Mouse (Mus musculus): ENCODE results near the gene Fmo4. TPM values are rescaled to one million over a fixed set of nuclear protein-coding genes. Genes with fewer than 3 reads are reported as not detected.

Gene Fmo4
- polyA plus RNA-seq, 1 experiment: not detected

- TF ChIP-seq CTCF (IDR thresholded peaks at IDR 0.05; ENCODE audit: low read depth, low read length): no peak
- no peak for TF ChIP-seq POLR2A (IDR thresholded peaks at IDR 0.05; ENCODE audit: borderline replicate concordance, low read depth, low read length)
- Histone ChIP-seq H3K4me3 (ENCODE audit: insufficient read depth, low read length) (no peak overlapping the region), H3K27ac (ENCODE audit: insufficient read depth, low read depth, low read length) (no peak overlapping the region), H3K4me1 (ENCODE audit: control insufficient read depth, insufficient read depth, low read length) (no peaks in the 10 kb centered on the region)
Observed at GRCm38 (mm10) chr1:162752009-162752408, 61.8 kb downstream of the Fmo4 start.

- Histone ChIP-seq H3K4me3 (ENCODE audit: insufficient read depth, low read length) (no peak overlapping the region), H3K27ac (ENCODE audit: insufficient read depth, low read depth, low read length) (no peak overlapping the region)
- TF ChIP-seq CTCF (IDR thresholded peaks at IDR 0.05; ENCODE audit: low read depth, low read length) (no peak), POLR2A (IDR thresholded peaks at IDR 0.05; ENCODE audit: borderline replicate concordance, low read depth, low read length) (no peak)
Observed at GRCm38 (mm10) chr1:162749607-162750006, 64.2 kb downstream of the Fmo4 start.

GRCm38 (mm10) chr1:162748761-162749160 lies 65.0 kb downstream of the Fmo4 start:
- Histone ChIP-seq H3K4me3 (ENCODE audit: insufficient read depth, low read length) (no peak overlapping the region), H3K27ac (ENCODE audit: insufficient read depth, low read depth, low read length) (no peak overlapping the region), H3K4me1 (ENCODE audit: control insufficient read depth, insufficient read depth, low read length) (no peaks in the 10 kb centered on the region)
- TF ChIP-seq POLR2A (IDR thresholded peaks at IDR 0.05; ENCODE audit: borderline replicate concordance, low read depth, low read length) (no peak), CTCF (IDR thresholded peaks at IDR 0.05; ENCODE audit: low read depth, low read length) (no peak)

More at GRCm38 (mm10) chr1:162749607-162750006, 64.2 kb downstream of the Fmo4 start:
- H3K4me1 ChIP-seq (ENCODE audit: control insufficient read depth, insufficient read depth, low read length): no peaks in the 10 kb centered on the region

Other genes with a start within 250 kb of the Fmo4 start
- 75.5 and 78.8 TPM in 2 replicates for gene Vamp4, start 243.5 kb downstream of the Fmo4 start, polyA plus RNA-seq (2012; ENCODE audit: insufficient read depth, insufficient read length, missing spikeins)
- gene Myoc, start 174.8 kb downstream of the Fmo4 start, polyA plus RNA-seq (2012; ENCODE audit: insufficient read depth, insufficient read length, missing spikeins): not detected in 2 replicates
- not detected in 2 replicates for gene Myocos, start 155.8 kb downstream of the Fmo4 start, polyA plus RNA-seq (2012; ENCODE audit: insufficient read depth, insufficient read length, missing spikeins)
- gene Prrc2c, start 73.4 kb downstream of the Fmo4 start, polyA plus RNA-seq (2012; ENCODE audit: insufficient read depth, insufficient read length, missing spikeins): 115 and 119 TPM in 2 replicates
- gene Fmo1, start 52.6 kb upstream of the Fmo4 start, polyA plus RNA-seq (2012; ENCODE audit: insufficient read depth, insufficient read length, missing spikeins): not detected in 2 replicates
- not detected in 2 replicates for gene Fmo2, start 84.8 kb upstream of the Fmo4 start, polyA plus RNA-seq (2012; ENCODE audit: insufficient read depth, insufficient read length, missing spikeins)
- gene Fmo6, start 123.5 kb upstream of the Fmo4 start, polyA plus RNA-seq (2012; ENCODE audit: insufficient read depth, insufficient read length, missing spikeins): not detected in 2 replicates
- not detected in 2 replicates for gene Fmo3, start 170.6 kb upstream of the Fmo4 start, polyA plus RNA-seq (2012; ENCODE audit: insufficient read depth, insufficient read length, missing spikeins)

All from bone marrow macrophage, adult 2 months (primary cell).